Mouse (Mus musculus): Measurements from ENCODE around the gene Gm9508.

The Gm9508 gene

GRCm38 (mm10) chr10:77667402-77667801, 29.6 kb downstream of the Gm9508 start:
- no peak for DNase-seq

GRCm38 (mm10) chr10:77666342-77666741, 30.7 kb downstream of the Gm9508 start:
- peak; percentile 50 to 67 for DNase-seq

DNA sequence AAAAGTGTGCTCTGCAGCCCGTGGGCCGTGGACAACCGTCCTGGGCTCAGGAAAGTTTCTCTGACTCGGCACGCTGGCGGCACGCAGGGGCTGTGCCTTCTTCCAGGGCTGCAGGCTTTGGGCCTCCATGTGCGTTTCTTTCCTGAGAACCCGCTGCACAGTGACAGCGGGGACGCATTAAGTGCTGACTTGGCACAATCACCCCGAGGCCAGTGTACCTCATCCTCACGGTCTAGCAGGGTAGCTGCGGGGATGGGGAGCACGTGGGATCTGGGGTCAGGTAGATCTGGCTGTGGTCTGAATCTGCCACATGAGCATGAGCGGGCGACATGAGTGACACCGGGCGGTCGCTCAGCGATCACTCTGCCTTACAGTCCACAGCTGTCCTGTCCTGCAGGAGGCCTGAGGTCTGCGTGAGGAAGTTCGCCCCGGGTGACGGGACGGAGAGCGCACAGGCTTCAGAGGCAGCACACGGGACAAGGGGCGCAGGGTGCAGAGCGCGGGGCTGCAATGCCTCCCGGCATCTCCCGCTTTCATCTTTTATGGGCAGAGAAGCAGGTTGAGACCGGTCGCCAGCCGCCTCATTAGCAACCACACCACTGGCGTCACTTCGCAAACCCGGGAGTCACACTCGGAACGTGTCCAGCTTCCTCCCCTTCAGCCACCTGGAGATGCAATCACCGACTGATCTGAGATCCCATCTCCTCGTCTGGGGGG, 32.9 kb downstream of the Gm9508 start:
- no peak for DNase-seq

DNA sequence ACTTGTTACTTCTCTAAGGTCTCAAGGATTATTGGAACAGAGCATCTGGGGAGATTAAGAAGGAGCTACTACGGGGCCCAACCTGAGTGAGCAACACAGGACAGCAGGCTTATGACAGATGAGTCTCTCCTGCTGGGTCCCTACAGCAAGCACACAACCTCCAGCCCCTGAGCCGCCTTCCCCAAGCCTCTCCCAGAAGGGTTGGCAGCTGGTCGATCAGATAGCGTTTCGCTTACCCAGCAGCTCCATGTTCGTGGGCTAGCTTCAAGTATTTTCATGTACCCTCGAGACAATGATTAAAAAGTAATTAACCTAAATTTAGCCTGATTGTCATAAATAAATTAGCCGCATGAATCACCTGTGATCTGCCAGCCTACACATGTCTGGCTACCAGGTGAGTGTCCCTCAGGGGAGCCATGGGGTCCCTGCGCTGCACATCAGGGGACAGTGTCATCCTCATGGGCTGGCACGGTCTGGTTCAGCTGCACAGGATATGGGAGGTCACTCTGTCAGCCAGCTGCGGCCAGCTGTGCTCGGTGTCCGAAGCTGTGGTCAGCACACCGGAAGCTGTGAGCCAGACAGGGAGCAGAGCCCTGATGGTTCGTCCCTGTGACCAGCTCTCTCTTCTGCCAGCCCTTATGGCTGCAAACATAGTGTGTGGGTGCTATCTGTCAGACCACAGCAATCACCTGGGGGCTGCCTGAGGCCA, 38.6 kb downstream of the Gm9508 start:
- DNase-seq = no peak

- DNase-seq = peak in 1 of 2 experiments; percentile 53
Observed at GRCm38 (mm10) chr10:77652046-77652445, 45.0 kb downstream of the Gm9508 start.

GRCm38 (mm10) chr10:77647901-77648300, 49.1 kb downstream of the Gm9508 start:
- DNase-seq = no peak

- DNase-seq = peak; percentile 39 to 42
Observed at GRCm38 (mm10) chr10:77647461-77647860, 49.6 kb downstream of the Gm9508 start.

All from cerebellum, postnatal 14 days (tissue).